Mouse (Mus musculus): ENCODE measurements at regions not wholly inside any gene's neighbourhood (a gene's known extent, or its start where the extent isn't known, plus 50 kb on each side); places are given as distances from the start of the nearest gene placed in this dataset.

- no peak for TF ChIP-seq POLR2A (IDR thresholded peaks at IDR 0.05; ENCODE audit: borderline replicate concordance, extremely low read depth, low read depth, low read length)
- TF ChIP-seq CTCF (IDR thresholded peaks at IDR 0.05; ENCODE audit: insufficient read depth, low read length) = no peak
Measured at GRCm38 (mm10) chr8:87095211-87095610, 210.2 kb upstream of the N4bp1 start.

All from lung, adult 2 months (tissue).